Comparison of ENCODE assay signal across 22 mouse cellular contexts in the genomic region with DNA sequence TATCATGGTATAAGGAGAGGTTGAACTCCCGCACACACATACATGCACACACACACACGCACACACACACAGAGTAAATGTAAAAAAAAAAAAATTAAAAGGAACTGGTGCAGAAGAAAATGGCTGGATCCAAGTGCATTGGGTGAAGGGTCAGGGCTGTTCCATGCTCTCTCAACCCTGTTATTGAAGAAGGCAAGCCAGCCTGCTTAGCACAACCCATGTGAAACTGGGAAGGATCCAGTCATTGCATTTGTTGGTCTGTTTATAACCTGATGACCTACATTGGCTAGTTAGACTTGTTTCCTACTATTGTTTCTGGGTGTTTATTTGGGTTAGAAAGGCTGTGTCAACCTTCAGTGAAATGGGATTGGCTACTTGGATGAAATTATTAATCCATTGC. TPM values are rescaled to one million over a fixed set of nuclear protein-coding genes. Genes with fewer than 3 reads are reported as not detected.
"Had no signal": no experiment of that assay in that cellular context is flagged by ENCODE, and none has a peak within 500 bp of the region (broad histone marks: within the 10 kb centered on the region; RNA-seq: fewer than 3 reads in every experiment).

No protein-coding gene starts in this region.

- DNase-seq: lung, adult 2 months; lung, postnatal 14 days; lung, postnatal 36 days; right cerebral cortex, postnatal 14 days; thymus, adult 18-20 months; thymus, postnatal 14 days; thymus, postnatal 36 days had no signal

- H3K27me3 ChIP-seq: midbrain, embryonic 13.5 days; midbrain, embryonic 15.5 days; neural tube, embryonic 12.5 days; stomach, embryonic 15.5 days had no signal

- H3K9ac ChIP-seq: lung, embryonic 15.5 days; midbrain, embryonic 13.5 days; midbrain, embryonic 15.5 days; neural tube, embryonic 12.5 days; stomach, embryonic 15.5 days had no signal

- H3K36me3 ChIP-seq: lung, embryonic 15.5 days; midbrain, embryonic 13.5 days; midbrain, embryonic 15.5 days; neural tube, embryonic 12.5 days; stomach, embryonic 15.5 days had no signal

- ATAC-seq: lung, postnatal 0 days; midbrain, embryonic 13.5 days; midbrain, embryonic 15.5 days had no signal

- H3K4me3 ChIP-seq: lung, embryonic 15.5 days; megakaryocyte, embryonic 14.5 days; midbrain, embryonic 13.5 days; midbrain, embryonic 15.5 days; neural tube, embryonic 12.5 days; stomach, embryonic 15.5 days had no signal

- H3K4me2 ChIP-seq: lung, embryonic 15.5 days; midbrain, embryonic 11.5 days; midbrain, embryonic 13.5 days; midbrain, embryonic 15.5 days; neural tube, embryonic 12.5 days; stomach, embryonic 15.5 days had no signal

- H3K27ac ChIP-seq: lung, embryonic 15.5 days; macrophage; midbrain, embryonic 13.5 days; midbrain, embryonic 15.5 days; neural tube, embryonic 12.5 days; stomach, embryonic 15.5 days had no signal

- H3K4me1 ChIP-seq: lung, embryonic 15.5 days; midbrain, embryonic 13.5 days; midbrain, embryonic 15.5 days; neural tube, embryonic 12.5 days; stomach, embryonic 15.5 days had no signal

- H3K9me3 ChIP-seq: lung, embryonic 15.5 days; midbrain, embryonic 13.5 days; midbrain, embryonic 15.5 days; neural tube, embryonic 12.5 days; stomach, embryonic 15.5 days had no signal

RNA-seq across cellular contexts. Expression of a gene that starts 6.1 kb away (rescaled TPM):
- total RNA-seq: megakaryocyte progenitor cell, adult 5-6 weeks; monocyte, adult 5-6 weeks; neutrophil, adult 5-6 weeks had no signal
- polyA plus RNA-seq: macrophage; midbrain, embryonic 13.5 days; neural tube, embryonic 12.5 days; spleen, adult 2 months had no signal

RNA-seq across cellular contexts. Expression of a gene that starts 51.7 kb away (rescaled TPM):
- total RNA-seq: megakaryocyte progenitor cell, adult 5-6 weeks; midbrain, postnatal 0 days; monocyte, adult 5-6 weeks; neutrophil, adult 5-6 weeks had no signal
- polyA plus RNA-seq: lung, adult 2 months; lung, embryonic 15.5 days; lung, postnatal 0 days; macrophage; midbrain, embryonic 11.5 days; midbrain, embryonic 13.5 days; midbrain, embryonic 15.5 days; midbrain, postnatal 0 days; neural tube, embryonic 12.5 days; neural tube, embryonic 14.5 days; spleen, adult 2 months; stomach, embryonic 15.5 days had no signal

RNA-seq across cellular contexts. Expression of a gene that starts 55.3 kb away (rescaled TPM):
- total RNA-seq: megakaryocyte progenitor cell, adult 5-6 weeks; midbrain, postnatal 0 days; monocyte, adult 5-6 weeks; neutrophil, adult 5-6 weeks had no signal
- polyA plus RNA-seq: lung, adult 2 months; lung, embryonic 15.5 days; lung, postnatal 0 days; macrophage; midbrain, embryonic 11.5 days; midbrain, embryonic 13.5 days; midbrain, embryonic 15.5 days; neural tube, embryonic 14.5 days; spleen, adult 2 months; stomach, embryonic 15.5 days had no signal
